Mouse (Mus musculus) kidney, adult 2 months (tissue): ENCODE measurements around the gene Aco2. TPM values are rescaled to one million over a fixed set of nuclear protein-coding genes. Genes with fewer than 3 reads are reported as not detected.

Experiments used
- DNase-seq: peaks from one replicate; pipeline ENCODE4 v3.0.0; 2021
- H3K27ac ChIP-seq: fragments of 200-500 bp; 2 replicates; pipeline ENCODE4 v1.5.1; 2012; ENCODE audit warnings: low read depth, low read length, control low read depth, inconsistent platforms; ENCODE audit not compliant: insufficient read depth
- H3K27me3 ChIP-seq: fragments of 200-500 bp; replicated peaks from 2 replicates; pipeline ENCODE4 v1.6.1; 2012; ENCODE audit warnings: mild to moderate bottlenecking, moderate library complexity, low read length, inconsistent platforms; ENCODE audit not compliant: control insufficient read depth, insufficient read depth
- H3K36me3 ChIP-seq: fragments of 200-500 bp; 2 replicates; pipeline ENCODE4 v1.6.1; 2012; ENCODE audit warnings: mild to moderate bottlenecking, moderate library complexity, low read length, inconsistent platforms; ENCODE audit not compliant: control insufficient read depth, insufficient read depth
- H3K4me1 ChIP-seq: fragments of 200-500 bp; 2 replicates; pipeline ENCODE4 v1.6.1; 2011; ENCODE audit warnings: low read length; ENCODE audit not compliant: control insufficient read depth, insufficient read depth
- H3K4me3 ChIP-seq: fragments of 200-500 bp; 2 replicates; pipeline ENCODE4 v1.5.1; 2011; ENCODE audit warnings: mild to moderate bottlenecking, low read depth, low read length, control low read depth; ENCODE audit not compliant: insufficient read depth
- CTCF ChIP-seq: fragments of 200-500 bp; conservative IDR thresholded peaks from 2 replicates; pipeline ENCODE4 v1.5.1; 2011; ENCODE audit warnings: low read depth, mild to moderate bottlenecking, control low read depth, low read length, moderate library complexity, mixed read lengths; ENCODE audit not compliant: insufficient read depth, insufficient read length
- POLR2A ChIP-seq: fragments of 200-500 bp; IDR thresholded peaks from one replicate; pipeline ENCODE4 v1.6.1; 2011; ENCODE audit warnings: low read depth, low read length, control low read depth
- WGBS: fragments of 180-500 bp; shearing (Covaris S2); methylation state at CpG from one replicate; pipeline ENCODE4 v1.1.7; 2018; 5-methylcytosine and 5-hydroxymethylcytosine counted together
- polyA plus RNA-seq: library from polyadenylated mRNA; depleted of rRNA; stranded (reverse); fragments of >200 nt; gene quantifications from 2 replicates; pipeline ENCODE4 v1.2.3, GENCODE M21; 2012; rRNA removed

Aco2 gene
- polyA plus RNA-seq, 1 experiment, result 915 TPM

DNA sequence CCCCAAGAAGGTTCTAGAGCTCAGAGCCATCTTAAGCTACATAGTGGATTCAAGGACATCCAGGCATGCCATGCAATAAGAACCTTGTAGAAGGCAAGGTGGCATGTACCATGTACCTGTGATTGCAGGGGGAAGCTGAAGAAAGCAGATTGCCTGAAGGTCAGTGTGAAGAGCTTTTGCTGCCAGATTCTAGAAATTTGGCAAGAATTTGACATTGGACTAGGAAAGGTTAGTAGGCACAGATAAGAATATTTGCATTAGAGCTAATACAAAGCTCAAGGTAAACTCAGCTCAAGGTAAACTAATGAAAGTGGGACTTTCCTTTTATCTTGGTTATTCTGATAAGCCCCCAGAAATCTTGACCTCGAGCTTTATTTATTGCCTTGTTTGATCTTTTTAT, 92.2 kb downstream of the Aco2 start:
- Histone ChIP-seq H3K27ac (no peak overlapping the region), H3K4me1 (no peaks in the 10 kb centered on the region), H3K27me3 (no peaks in the 10 kb centered on the region), H3K4me3 (no peak overlapping the region), H3K36me3 (no peaks in the 10 kb centered on the region)
- no peak for TF ChIP-seq CTCF
- TF ChIP-seq POLR2A, result no peak
- no peak for DNase-seq
- 42% methylated on average over 1 of the region's 1 CpGs for WGBS

Other genes with a start within 250 kb of the Aco2 start
- gene L3mbtl2, start 208.4 kb upstream of the Aco2 start, polyA plus RNA-seq, result 14.2 and 14.7 TPM in 2 replicates
- gene Chadl, start 175.0 kb upstream of the Aco2 start, polyA plus RNA-seq, result 9.0 and 12.5 TPM in 2 replicates
- gene Zc3h7b, start 127.3 kb upstream of the Aco2 start, polyA plus RNA-seq, result 46.5 and 47.3 TPM in 2 replicates
- 24.6 and 25.8 TPM in 2 replicates for gene Rangap1, start 126.8 kb upstream of the Aco2 start, polyA plus RNA-seq
- gene Tef, start 69.9 kb upstream of the Aco2 start, polyA plus RNA-seq, result 121 and 131 TPM in 2 replicates
- gene Tob2, start 13.5 kb upstream of the Aco2 start, polyA plus RNA-seq, result 31.6 and 40.3 TPM in 2 replicates
- 33.5 and 47.4 TPM in 2 replicates for gene Phf5a, start 398 bp upstream of the Aco2 start, polyA plus RNA-seq
- 16.1 and 20.2 TPM in 2 replicates for gene Polr3h, start 53.9 kb downstream of the Aco2 start, polyA plus RNA-seq
- gene Csdc2, start 64.5 kb downstream of the Aco2 start, polyA plus RNA-seq, result 5.6 and 6.0 TPM in 2 replicates
- gene Pmm1, start 88.6 kb downstream of the Aco2 start, polyA plus RNA-seq, result 50.7 and 51.4 TPM in 2 replicates
- 0.08 and 0.15 TPM in 2 replicates for gene 1700029P11Rik, start 108.2 kb downstream of the Aco2 start, polyA plus RNA-seq
- 15.6 and 22.1 TPM in 2 replicates for gene Xrcc6, start 115.5 kb downstream of the Aco2 start, polyA plus RNA-seq
- gene Desi1, start 161.6 kb downstream of the Aco2 start, polyA plus RNA-seq, result 29.0 and 29.8 TPM in 2 replicates
- gene Snu13, start 175.3 kb downstream of the Aco2 start, polyA plus RNA-seq, result 48.7 and 58.2 TPM in 2 replicates
- 0.01 and 0.02 TPM in 2 replicates for gene 4930407I10Rik, start 186.8 kb downstream of the Aco2 start, polyA plus RNA-seq
- not detected in 2 replicates for gene Mei1, start 197.7 kb downstream of the Aco2 start, polyA plus RNA-seq